Mouse (Mus musculus) left cerebral cortex, postnatal 36 days (tissue): ENCODE data around the gene Dnajc27. TPM values are rescaled to one million over a fixed set of nuclear protein-coding genes. Genes with fewer than 3 reads are reported as not detected.

Experiments
- DNase-seq, 2 experiments: peaks; one replicate each; pipeline ENCODE4 v3.0.0; 2021 to 2022; ENCODE audit warnings: low spot score in 2 of 2, mixed read lengths in 1 of 2
- intact Hi-C: fragments of 180-260 bp; cut with DNase I; formaldehyde crosslinking; loops from one replicate; pipeline ENCODE4 v1.15.1; 2025
- total RNA-seq, 2 experiments: library from RNA; stranded (reverse); gene quantifications; 2 replicates each; pipeline ENCODE4 v1.2.3; 2021

Gene Dnajc27
- total RNA-seq, 2 experiments from 2014 or later, result 93.0 to 100 TPM

DNA sequence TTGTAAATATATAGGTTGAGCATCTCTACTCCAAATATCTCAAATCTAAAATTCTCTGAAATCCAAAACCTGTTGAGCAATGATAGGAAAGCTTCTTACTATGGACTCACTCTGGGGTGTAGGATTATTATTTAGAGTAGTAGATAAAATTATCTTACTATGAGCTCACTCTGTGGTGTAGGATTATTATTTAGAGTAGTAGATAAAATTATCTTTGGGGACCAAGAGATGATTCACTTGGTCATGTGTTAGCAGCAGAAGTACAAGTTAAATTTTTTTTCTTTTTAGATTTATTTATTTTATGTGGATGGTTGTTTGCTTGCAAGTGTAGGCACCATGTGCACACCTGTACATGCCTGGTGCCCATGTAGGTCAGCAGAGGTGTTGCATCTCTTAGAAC lies 6.0 kb upstream of the Dnajc27 start:
- intact Hi-C loops, result no loop called here
- DNase-seq, result no peak

DNA sequence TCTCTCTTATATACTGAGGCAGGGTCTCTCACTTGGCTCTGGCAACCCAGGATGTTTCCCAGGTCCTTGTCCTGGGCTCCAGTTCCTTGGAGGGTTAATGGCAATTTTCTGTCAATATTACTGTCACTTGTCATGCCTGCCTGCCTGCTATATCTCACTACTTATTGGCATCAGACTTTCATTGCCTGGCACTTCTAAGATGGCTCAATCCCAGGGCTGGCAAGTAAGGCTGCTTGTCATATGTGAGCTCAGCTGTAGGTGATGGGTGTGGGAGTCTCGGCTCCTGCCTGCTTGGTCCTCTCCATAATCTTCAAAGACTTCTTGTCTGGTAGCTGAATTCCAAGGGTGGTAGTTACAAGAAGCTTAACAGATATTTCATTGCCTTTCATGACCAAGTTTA lies 4.3 kb upstream of the Dnajc27 start:
- no peak for DNase-seq
- intact Hi-C loops, result no loop called here

DNA sequence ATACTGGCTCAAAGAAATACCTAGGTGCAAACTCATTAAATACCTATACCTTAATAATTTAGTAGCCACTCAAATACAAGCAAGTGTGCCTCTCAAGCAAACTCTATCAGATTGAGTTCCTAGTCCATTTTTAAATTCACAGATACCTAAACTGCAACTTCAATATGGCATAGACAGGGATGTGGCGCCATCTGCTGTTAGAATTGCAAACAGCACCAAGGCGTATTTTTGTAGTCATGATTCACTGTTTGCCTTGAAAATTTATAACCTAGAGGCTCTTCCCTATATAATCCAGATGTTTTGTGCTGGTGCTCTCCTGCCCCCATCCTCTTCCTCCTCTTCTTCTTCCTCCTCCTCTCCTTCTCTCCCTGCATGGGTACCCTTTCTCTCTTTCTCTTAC lies 2.1 kb upstream of the Dnajc27 start:
- DNase-seq, result peak; percentile 76 to 81
- intact Hi-C loops, result loop anchor here (1.0 kb wide), 2 partner anchors 97 to 154 kb away; no protein-coding TSS in a partner anchor

DNA sequence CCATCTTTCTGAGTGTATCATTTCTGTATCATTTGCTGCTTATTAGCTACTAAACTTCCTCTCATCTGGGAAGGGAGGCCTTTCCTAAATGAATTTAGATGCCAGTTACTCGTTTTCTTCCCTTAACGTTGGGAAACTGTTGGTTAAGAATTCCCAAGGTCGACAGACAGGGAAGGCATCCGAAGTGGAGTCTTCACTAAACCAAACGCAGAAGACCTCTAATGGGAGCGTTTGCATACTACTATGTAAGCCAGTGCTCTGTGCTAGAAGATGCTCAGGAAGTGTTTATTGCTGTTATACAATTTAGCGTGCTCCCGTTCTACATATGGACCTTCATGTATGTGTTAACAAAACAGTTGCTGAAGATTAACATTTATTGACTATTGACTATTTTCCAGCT lies 1.1 kb downstream of the Dnajc27 start:
- intact Hi-C loops, result no loop called here
- DNase-seq, result no peak

DNA sequence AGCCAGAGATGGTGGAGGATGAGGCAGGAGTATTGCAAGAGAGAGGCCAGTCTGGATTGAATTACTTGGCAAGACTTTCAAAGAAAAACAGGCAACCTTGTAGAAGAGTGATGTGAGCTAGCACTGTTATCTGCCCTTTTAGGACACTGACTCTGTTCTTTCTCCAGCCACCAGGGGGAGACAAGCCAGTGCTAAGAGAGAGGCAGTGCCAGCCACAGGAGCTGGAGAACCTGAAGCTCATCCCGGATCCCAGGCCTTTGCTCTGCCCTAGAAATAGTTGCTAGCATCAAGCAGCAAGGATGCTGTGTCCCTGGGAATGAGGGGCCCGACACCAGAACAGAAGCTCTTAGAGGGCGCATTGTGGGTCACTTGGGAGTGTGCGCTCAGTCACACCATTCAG lies 25.0 kb downstream of the Dnajc27 start:
- intact Hi-C loops, result loop anchor here (5.0 kb wide), 2 partner anchors 100 to 440 kb away; no protein-coding TSS in a partner anchor
- peak; percentile 58 to 68 for DNase-seq

DNA sequence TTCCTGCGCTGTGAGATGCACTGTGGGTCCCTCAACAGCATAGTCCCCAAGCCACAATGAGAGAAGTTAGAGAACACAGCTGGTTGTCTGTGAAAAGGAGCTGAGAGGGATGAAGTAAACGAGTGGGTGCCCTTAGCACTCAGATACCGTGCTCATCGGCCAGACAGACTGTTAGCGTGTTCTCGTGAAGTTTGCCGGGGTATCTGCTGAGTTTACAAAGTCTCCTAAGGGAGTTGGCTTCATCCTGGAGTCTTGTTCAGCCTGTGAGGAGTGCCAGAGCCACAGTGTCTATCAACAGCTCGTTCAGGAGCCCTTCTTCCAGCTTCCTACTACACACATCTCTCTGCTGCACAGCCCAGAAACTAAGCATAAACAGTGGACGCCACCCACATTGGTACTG lies 33.7 kb downstream of the Dnajc27 start:
- intact Hi-C loops, result no loop called here
- no peak for DNase-seq

DNA sequence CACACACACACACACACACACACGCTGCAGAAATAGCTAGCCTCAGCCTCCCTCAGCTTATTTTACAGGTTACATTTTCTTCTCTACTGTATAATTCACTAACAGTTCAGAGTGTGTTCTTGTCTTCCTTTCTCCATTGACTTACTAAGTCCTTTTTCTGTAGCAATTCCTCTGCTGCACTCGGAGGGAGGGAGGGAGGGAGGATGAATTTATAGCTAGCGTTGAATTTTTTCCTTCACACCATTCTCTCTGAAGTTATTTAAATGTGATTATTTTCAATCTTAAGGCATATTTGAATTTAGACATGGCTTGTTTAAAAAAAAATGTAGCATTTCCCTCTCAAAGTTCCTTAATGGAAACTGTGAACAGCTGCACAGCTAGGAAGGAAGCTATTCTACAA lies 34.8 kb downstream of the Dnajc27 start:
- intact Hi-C loops, result no loop called here
- no peak for DNase-seq

DNA sequence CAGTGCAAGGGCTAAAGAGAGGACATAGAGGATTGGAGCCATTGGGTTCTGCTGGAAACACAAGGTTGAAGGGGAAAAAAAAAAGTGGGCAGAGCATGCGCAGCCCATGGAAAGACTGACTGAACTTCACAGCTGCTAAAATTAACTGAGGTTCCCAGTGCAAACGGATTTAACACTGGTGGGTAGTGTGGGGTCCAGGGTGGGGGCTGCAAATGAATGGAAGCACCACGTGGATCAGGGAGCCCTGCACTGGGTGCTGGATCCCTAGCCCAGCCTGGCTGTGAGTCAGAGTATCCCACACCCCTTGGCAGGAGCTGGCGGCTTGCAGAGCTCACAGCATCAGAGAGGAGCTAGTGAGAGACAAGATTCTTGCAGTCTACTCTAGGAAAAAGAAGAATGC lies 35.2 kb downstream of the Dnajc27 start:
- DNase-seq, result peak; percentile 78 to 84
- intact Hi-C loops, result no loop called here

DNA sequence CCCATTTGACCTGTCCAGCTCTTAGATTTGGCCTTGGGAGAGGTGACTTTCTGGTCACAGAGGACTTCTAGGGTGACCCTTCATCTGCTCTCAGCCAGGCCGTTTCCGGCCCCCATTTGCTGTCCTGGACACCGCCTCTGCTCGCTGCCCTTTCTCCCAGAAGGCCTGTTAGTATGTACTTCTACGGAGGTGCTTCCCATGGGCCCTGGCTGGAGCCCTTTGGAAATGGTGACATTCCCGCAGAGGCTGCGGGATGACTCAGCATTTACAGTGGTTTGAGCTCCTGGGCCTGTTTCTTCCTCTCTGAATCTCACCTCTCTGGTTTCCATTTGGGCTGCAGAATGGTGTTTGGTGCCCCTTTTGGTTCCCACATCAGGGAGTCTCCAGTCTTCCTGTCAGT lies 45.0 kb downstream of the Dnajc27 start:
- intact Hi-C loops, result no loop called here
- no peak for DNase-seq

DNA sequence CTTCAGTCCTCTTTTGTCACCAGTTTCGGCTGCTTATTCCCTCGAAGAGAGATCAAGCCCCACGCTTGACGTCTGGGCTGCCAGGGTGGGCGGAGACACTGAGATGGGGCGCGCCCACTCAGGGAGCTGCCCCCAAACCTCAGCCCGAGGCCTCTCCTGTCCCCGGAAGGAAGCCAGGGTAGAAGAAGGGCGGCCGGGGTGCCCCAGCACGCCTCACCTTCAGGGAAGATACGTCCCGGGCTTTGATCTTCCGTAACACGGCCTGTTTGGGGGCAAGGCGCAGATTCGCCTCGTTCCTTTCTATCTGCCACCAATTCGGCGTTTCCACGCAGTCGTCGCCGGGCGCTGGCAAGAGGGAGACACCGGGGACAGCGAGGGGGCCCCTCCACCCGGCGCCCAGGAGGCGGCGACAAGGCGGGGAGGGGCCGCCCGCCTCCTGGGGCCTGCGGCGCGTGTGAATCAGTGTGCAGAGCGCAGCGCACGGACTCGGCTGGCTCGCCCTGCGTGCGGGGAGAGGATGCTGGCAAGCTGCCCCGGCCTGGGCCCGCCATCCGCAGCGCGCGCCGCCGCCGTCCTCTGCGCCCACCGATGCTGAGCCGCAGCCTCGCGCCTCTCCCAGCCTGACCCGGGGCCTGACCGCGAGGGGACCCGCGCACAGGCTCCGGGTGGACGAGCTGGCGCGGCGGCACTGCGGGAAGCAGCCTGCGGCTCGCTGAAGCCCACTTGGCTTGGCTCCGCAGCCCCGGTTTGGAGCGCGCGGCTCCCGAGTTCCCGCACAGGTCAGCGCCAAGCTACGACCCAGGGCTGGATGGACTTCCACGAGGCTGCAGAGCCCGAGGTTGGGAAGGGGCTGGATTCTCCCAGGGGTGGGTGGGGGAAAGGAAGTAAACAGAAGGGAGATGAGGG lies 50.8 kb downstream of the Dnajc27 start, which contains the start of gene Adcy3:
TSS of gene Adcy3 (plus strand) at position 163 of the 906 bp plus-strand sequence.
- intact Hi-C loops, result loop anchor here (5.0 kb wide), 1 partner anchor 59 kb away; no protein-coding TSS in a partner anchor
- peak; percentile 79 to 85 for DNase-seq

DNA sequence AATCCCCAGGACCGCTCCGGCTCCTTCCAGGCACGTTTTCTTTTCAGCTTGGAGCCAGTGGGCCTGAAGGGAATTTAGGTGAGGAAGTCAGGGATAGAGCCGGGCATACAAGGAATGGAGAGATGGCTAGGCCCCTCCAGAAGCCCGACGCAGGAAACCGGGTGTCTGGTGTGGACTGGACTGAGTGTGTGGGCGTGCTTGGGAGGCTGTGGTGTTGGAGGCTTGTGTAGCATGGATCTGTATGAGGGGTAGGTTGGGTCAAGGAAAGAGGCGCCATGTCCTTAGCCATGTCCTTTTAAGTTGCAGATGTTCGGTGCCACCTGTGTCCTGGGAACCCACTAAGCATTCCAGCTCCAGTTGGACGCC lies 51.4 kb downstream of the Dnajc27 start:
- intact Hi-C loops, result loop anchor here (5.0 kb wide), 1 partner anchor 58 kb away; no protein-coding TSS in a partner anchor
- DNase-seq, result peak in 1 of 2 experiments; percentile 51

DNA sequence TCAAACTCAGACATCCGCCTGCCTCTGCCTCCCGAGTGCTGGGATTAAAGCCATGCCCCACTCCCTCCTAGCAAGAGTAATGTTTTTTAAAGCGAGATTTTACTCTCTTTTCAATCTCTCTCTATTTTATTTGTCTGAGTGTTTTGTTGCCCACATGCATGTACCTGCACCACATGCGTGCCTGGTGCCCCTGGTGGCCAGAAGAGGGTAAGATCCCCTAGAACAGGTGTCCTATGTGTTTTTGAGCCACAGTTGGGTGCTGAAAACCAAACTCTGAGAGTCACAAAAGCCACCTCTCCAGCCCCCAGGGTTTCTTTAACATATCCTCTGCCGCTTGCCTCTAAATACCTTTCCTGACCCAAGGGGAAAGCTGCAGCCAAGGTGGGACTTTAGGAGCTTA lies 60.8 kb downstream of the Dnajc27 start:
- DNase-seq, result no peak
- intact Hi-C loops, result no loop called here

DNA sequence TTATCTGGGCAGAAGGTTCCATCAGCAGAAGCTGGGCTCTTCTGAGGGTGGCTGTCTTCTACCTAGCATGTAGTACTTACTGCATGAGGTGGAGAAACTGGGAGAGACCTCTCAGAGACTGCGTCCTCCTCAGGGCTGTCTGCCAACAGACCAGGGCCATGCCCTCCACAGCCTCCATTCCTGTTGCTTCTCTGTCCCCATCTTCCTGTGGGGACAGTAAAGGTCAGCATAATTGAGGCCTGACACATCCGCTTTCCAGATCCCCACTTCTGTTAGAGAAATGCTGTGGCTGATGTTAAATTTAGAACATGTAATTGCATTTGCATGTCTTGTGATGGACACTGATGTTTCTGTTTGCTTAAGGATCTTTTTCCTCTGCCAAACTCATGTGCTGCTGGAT lies 68.6 kb downstream of the Dnajc27 start:
- intact Hi-C loops, result no loop called here
- DNase-seq, result no peak

DNA sequence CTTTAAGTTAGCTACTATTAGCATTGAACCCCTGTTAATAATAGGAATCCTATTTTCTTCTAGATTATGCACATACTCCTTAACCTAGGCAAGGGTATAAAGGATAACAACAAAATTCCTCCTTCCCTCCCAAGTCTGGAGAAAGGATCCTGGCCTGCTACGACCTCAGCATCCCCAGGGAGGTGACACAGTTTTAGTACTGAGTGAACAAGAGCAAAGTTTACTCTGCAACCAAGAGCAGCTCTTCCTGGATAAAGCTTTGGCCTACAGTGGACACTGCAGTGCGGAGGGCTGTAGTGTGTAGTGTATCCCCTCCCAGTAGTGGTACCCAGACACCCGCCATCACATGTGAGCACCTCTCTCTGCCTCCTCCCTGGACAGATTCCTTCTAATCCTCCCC lies 69.6 kb downstream of the Dnajc27 start:
- no peak for DNase-seq
- intact Hi-C loops, result no loop called here

DNA sequence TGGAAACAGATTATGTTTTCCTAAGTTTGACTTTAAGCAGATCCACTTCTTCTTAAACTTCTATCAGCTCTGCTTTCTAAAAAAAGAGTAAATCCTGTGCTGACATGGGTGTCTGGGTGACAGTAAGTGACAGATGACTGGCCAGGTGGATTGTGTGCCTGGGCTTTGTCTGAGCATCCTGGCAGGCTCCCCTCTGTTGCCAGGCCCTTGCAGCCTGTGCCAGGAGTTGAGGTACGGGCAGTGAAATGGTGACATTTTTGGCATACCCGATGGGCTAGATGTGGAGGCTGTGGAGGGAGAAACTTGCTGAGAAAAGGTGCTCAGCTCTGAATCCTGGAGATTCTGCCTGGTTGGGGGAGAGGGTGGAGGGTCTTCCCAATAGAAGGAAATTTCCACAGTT lies 75.1 kb downstream of the Dnajc27 start:
- no peak for DNase-seq
- intact Hi-C loops, result no loop called here

DNA sequence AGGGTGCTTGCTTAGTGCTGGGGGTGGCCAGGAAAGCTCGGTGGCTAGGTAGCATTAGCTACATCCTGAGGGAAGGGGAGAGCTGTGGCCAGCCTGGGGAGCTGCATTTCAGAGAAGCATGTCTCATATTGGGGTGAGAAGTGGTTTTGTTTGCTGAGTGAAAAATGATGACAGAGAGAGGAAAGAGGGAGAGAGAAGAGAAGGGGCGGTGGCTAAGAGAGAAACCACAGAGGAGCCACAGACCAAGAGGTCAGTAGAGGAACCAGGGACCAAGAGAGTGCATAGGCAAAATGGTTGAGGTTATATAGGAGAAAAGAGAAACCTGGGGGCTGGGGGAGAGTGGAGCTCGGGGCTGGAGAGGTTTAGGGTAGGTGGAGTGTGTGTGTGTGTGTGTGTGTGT lies 75.8 kb downstream of the Dnajc27 start:
- intact Hi-C loops, result no loop called here
- DNase-seq, result no peak

DNA sequence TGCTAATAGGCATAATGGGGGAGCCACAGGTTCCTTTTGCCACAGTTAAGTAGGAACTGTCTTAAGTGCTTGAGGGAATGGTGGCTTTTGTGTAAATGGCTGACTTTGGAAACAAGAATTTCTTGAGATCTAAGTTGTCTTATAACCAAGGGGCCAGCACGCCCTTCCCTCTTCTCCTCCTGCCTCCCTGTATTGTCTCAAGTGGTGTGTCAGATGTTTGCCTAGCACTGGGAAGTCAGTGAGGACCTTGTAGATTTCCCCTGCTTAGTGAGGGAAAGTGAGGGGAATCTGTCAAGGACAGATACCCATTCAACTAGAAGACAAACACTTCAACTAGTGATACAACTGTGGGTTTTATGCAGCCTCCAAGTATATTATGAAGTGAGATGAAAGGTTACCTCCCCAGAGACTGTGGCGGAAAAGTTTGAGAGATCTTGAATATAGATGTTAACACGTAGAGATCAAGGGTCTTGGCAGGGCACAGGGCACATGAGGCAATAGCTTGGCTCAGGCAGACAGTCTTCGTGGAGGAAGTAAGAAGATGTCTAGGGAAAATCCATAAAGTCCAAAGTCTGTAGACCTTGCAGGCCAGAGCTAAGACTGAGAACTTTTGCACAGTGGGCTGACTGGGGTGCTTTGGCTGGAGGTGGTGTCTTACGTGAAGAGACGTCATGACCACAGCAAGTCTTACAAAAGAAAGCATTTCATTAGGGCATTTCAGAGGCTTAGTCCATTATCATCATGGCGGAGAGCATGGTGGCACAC lies 76.7 kb downstream of the Dnajc27 start:
- DNase-seq, result no peak
- intact Hi-C loops, result no loop called here
